Mouse (Mus musculus) induced T-regulatory cell, adult 2 months (primary cell): ENCODE data around the gene Pou6f1.
"Not testable (repeated sequence)": the region's sequence is repeated elsewhere in the genome, so short reads cannot be mapped to it uniquely, and the experiment has no call there.

Experiments used
- DNase-seq: peaks from one replicate; pipeline ENCODE4 v3.0.0-alpha.2; 2012; ENCODE audit warnings: low read depth

The Pou6f1 gene

GRCm38 (mm10) chr15:100619200-100619599 is 19.4 kb upstream of the Pou6f1 start:
- DNase-seq = no peak

- DNase-seq = no peak
Observed at GRCm38 (mm10) chr15:100616221-100616620, 16.4 kb upstream of the Pou6f1 start.

- peak; percentile 94 for DNase-seq
Observed at GRCm38 (mm10) chr15:100615825-100616220, 16.0 kb upstream of the Pou6f1 start.

GRCm38 (mm10) chr15:100614996-100615824 is 15.4 kb upstream of the Pou6f1 start, which contains the start of gene Dazap2:
Gene Dazap2, plus strand, starts transcription at chr15:100615349.
- peak; percentile 100 for DNase-seq

GRCm38 (mm10) chr15:100614218-100614995 is 14.6 kb upstream of the Pou6f1 start:
- no peak for DNase-seq

GRCm38 (mm10) chr15:100613584-100613983 is 13.8 kb upstream of the Pou6f1 start:
- DNase-seq = peak; percentile 86

GRCm38 (mm10) chr15:100612432-100612831 is 12.6 kb upstream of the Pou6f1 start:
- peak; percentile 63 for DNase-seq

- no peak for DNase-seq
Observed at GRCm38 (mm10) chr15:100611951-100612350, 12.2 kb upstream of the Pou6f1 start.

- not testable (repeated sequence) for DNase-seq
Observed at GRCm38 (mm10) chr15:100606677-100607076, 6.9 kb upstream of the Pou6f1 start.

- peak; percentile 17 for DNase-seq
Observed at GRCm38 (mm10) chr15:100601669-100602068, 1.9 kb upstream of the Pou6f1 start.

GRCm38 (mm10) chr15:100600696-100601272 is 1.0 kb upstream of the Pou6f1 start:
- DNase-seq = no peak

GRCm38 (mm10) chr15:100600047-100600695 is 387 bp upstream of the Pou6f1 start:
- peak; percentile 87 for DNase-seq

- peak; percentile 77 for DNase-seq
Observed at GRCm38 (mm10) chr15:100598883-100599275, 905 bp downstream of the Pou6f1 start.

GRCm38 (mm10) chr15:100598287-100598882 is 1.4 kb downstream of the Pou6f1 start:
- peak; percentile 78 for DNase-seq

GRCm38 (mm10) chr15:100592817-100593216 is 7.0 kb downstream of the Pou6f1 start:
- DNase-seq = no peak

GRCm38 (mm10) chr15:100590436-100590835 is 9.3 kb downstream of the Pou6f1 start:
- DNase-seq = no peak

- DNase-seq = no peak
Observed at GRCm38 (mm10) chr15:100588297-100588696, 11.5 kb downstream of the Pou6f1 start.

GRCm38 (mm10) chr15:100587166-100587565 is 12.6 kb downstream of the Pou6f1 start:
- DNase-seq = no peak

- no peak for DNase-seq
Observed at GRCm38 (mm10) chr15:100585931-100586330, 13.9 kb downstream of the Pou6f1 start.

GRCm38 (mm10) chr15:100580108-100580507 is 19.7 kb downstream of the Pou6f1 start:
- DNase-seq = no peak

GRCm38 (mm10) chr15:100577972-100578371 is 21.8 kb downstream of the Pou6f1 start:
- no peak for DNase-seq

GRCm38 (mm10) chr15:100576810-100577209 is 23.0 kb downstream of the Pou6f1 start:
- DNase-seq = no peak
